Mouse (Mus musculus) embryonic facial prominence, embryonic 12.5 days (tissue): ENCODE data around the gene Eif3a. TPM values are rescaled to one million over a fixed set of nuclear protein-coding genes. Genes with fewer than 3 reads are reported as not detected.

Source experiments
- ATAC-seq: fragments of 200-750 bp; cut with Nextera tagmentation; 2 replicates; pipeline ENCODE4 v1.8.0; 2017; ENCODE audit not compliant: insufficient number of reproducible peaks, insufficient read depth, low FRiP score, low TSS enrichment
- H3K27ac ChIP-seq: fragments of 300-500 bp; sonication (generic); 2 replicates; pipeline ENCODE4 v1.5.1; 2016; ENCODE audit warnings: mild to moderate bottlenecking
- H3K27me3 ChIP-seq: fragments of 300-500 bp; sonication (generic); 2 replicates; pipeline ENCODE4 v1.6.1; 2016; ENCODE audit warnings: mild to moderate bottlenecking, moderate library complexity
- H3K36me3 ChIP-seq: fragments of 300-500 bp; sonication (generic); 2 replicates; pipeline ENCODE4 v1.6.1; 2016; ENCODE audit warnings: mild to moderate bottlenecking
- H3K4me1 ChIP-seq: fragments of 300-500 bp; sonication (generic); 2 replicates; pipeline ENCODE4 v1.6.1; 2016
- H3K4me2 ChIP-seq: fragments of 300-500 bp; sonication (generic); replicated peaks from 2 replicates; pipeline ENCODE4 v1.6.1; 2016; ENCODE audit warnings: mild to moderate bottlenecking, moderate library complexity
- H3K4me3 ChIP-seq: fragments of 300-500 bp; sonication (generic); 2 replicates; pipeline ENCODE4 v1.5.1; 2016; ENCODE audit warnings: mild to moderate bottlenecking
- H3K9ac ChIP-seq: fragments of 300-500 bp; sonication (generic); 2 replicates; pipeline ENCODE4 v1.6.1; 2016; ENCODE audit warnings: mild to moderate bottlenecking, moderate library complexity
- H3K9me3 ChIP-seq: fragments of 300-500 bp; sonication (generic); 2 replicates; pipeline ENCODE4 v1.6.1; 2016; ENCODE audit warnings: mild to moderate bottlenecking, moderate library complexity
- WGBS: fragments of 180-500 bp; shearing (Covaris S2); methylation state at CpG from one replicate; pipeline ENCODE4 v1.1.7; 2016; 5-methylcytosine and 5-hydroxymethylcytosine counted together
- polyA plus RNA-seq: library from polyadenylated mRNA; unstranded; fragments of >200 nt; fragmentation: Nextera tagmentation; extraction: Ambion mirVana; gene quantifications from 2 replicates; pipeline ENCODE4 v1.2.1, GENCODE M21; 2016

Eif3a gene
- polyA plus RNA-seq, 1 experiment from 2014 or later: 150 TPM

DNA sequence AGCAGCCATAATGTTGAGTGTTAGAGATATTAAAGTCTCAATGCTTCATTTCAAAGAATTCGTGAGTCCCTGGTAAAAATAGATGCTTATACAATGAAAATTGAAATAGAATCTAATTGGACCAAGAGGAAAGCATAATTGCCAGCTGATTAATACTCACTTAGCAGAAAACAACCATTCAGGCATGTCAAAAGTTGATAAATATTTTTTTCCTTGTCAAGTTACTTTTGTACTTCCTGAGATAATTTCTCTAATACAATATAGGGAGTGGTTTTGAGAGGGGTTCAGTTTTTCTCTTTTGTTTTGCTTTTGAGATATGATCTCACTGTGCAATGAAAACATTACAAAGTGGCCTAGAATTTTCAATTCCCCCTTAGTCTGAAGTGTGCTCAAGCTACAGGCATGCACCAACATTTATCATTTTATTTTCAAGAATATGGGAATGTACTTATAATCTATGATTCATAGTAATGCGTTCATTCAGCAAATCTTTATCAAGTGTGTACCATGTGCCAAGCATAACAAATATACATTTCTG lies 2.8 kb upstream of the Eif3a start:
- H3K9me3 ChIP-seq: no peaks in the 10 kb centered on the region
- H3K4me1 ChIP-seq: peaks cover 4% of the 10 kb centered on the region; the same call in 1 of the 2 replicates
- H3K36me3 ChIP-seq: no peaks in the 10 kb centered on the region
- no peak overlapping the region for H3K4me3 ChIP-seq
- no peaks in the 10 kb centered on the region for H3K27me3 ChIP-seq
- no peak overlapping the region for H3K9ac ChIP-seq
- H3K27ac ChIP-seq: no peak overlapping the region
- ATAC-seq: no peak
- H3K4me2 ChIP-seq: no peak overlapping the region
- 82% methylated on average over 2 of the region's 2 CpGs for WGBS

DNA sequence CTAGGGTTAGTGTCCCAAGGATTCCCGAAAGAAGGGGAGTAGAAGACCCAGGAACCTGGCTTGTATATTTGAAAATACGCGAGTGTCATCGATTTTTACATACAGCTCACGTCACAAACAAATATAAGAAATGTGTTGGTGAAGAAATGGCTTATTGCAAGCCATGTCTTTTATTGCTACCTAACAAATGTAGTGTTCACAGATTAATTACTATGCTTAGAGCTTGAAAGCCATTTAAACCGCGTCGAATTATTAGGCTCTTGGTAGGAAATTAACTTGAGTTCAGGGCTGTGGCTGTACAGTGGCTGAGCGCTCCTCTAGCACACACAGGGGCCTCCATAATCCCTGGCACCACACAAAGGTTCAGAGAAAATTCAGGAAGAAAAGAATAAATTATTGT lies 706 bp upstream of the Eif3a start:
- Histone ChIP-seq H3K9ac (peak overlapping the region; percentile 99), H3K36me3 (0 out of 2 replicates have a peak, but pooled peaks cover 2% of the 10 kb centered on the region), H3K4me1 (peaks cover 7% of the 10 kb centered on the region; the same call in 1 of the 2 replicates), H3K4me3 (peak overlapping the region; percentile 96), H3K9me3 (no peaks in the 10 kb centered on the region), H3K27ac (peak overlapping the region; percentile 97), H3K27me3 (no peaks in the 10 kb centered on the region), H3K4me2 (peak overlapping the region; percentile 73)
- ATAC-seq: no peak
- WGBS: 19% methylated on average over 9 of the region's 9 CpGs

DNA sequence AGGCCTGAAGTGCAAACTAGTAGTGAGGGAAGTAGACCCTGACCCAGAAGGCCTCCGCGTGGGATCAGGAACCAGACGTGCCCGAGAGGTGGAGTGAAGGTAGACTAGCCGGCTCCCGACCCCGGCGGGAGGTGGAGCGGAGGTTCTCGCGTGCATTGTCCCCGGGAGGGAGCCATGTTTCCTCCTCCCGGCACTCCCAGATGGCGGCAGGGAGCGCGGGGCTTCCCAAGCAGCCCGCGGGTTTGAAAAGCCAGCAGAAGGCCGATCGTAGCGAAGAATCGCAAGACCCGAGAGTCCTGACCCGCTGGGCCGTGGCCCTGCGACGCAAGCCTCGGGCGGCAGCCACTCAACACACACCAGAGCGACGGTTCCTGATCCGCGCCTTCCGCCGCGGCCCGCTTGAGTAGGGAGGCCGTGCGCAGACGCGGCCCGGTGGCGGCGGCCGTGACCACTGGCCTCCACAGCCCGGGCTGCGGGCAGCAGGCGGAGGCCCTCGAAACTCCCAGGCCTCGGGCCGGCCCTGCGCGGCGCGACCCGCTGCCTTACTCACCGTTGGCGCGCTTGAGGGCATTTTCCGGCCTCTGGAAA lies 445 bp downstream of the Eif3a start:
- peaks cover 11% of the 10 kb centered on the region; the same call in 1 of the 2 replicates for H3K4me1 ChIP-seq
- peak overlapping the region; percentile 73 for H3K4me2 ChIP-seq
- WGBS: under 1% methylated on average over 58 of the region's 60 CpGs
- H3K9ac ChIP-seq: peak overlapping the region; percentile 99
- peak overlapping the region; percentile 96 for H3K4me3 ChIP-seq
- H3K27ac ChIP-seq: peak overlapping the region; percentile 97
- 0 out of 2 replicates have a peak, but pooled peaks cover 2% of the 10 kb centered on the region for H3K36me3 ChIP-seq
- ATAC-seq: peak; percentile 82
- H3K27me3 ChIP-seq: no peaks in the 10 kb centered on the region
- H3K9me3 ChIP-seq: no peaks in the 10 kb centered on the region

DNA sequence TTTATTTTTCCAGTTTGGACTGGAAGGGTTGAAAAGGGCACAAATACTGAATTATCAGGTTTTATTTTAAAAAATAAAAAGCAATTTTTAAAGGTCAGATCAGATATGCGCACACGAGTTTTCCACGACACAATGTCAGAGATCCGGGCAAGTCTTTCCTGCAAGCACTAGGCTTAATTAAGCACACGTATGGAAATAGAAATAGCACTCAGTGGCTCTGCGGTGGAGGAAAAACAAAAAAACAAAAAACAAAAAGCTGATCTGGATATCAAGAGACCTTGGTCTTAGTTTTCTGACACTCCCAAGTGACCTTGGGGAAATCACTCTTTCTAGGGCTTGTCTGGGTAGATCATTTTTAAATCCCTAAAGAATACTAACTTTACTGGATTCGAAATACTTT lies 1.0 kb downstream of the Eif3a start:
- Histone ChIP-seq H3K4me2 (peak overlapping the region; percentile 73), H3K27ac (peak overlapping the region; percentile 97), H3K9ac (peak overlapping the region; percentile 99), H3K27me3 (no peaks in the 10 kb centered on the region), H3K4me3 (peak overlapping the region; percentile 96), H3K4me1 (peaks cover 11% of the 10 kb centered on the region; the same call in 1 of the 2 replicates), H3K9me3 (no peaks in the 10 kb centered on the region), H3K36me3 (0 out of 2 replicates have a peak, but pooled peaks cover 2% of the 10 kb centered on the region)
- ATAC-seq: no peak
- WGBS: 2% methylated on average over 7 of the region's 7 CpGs

DNA sequence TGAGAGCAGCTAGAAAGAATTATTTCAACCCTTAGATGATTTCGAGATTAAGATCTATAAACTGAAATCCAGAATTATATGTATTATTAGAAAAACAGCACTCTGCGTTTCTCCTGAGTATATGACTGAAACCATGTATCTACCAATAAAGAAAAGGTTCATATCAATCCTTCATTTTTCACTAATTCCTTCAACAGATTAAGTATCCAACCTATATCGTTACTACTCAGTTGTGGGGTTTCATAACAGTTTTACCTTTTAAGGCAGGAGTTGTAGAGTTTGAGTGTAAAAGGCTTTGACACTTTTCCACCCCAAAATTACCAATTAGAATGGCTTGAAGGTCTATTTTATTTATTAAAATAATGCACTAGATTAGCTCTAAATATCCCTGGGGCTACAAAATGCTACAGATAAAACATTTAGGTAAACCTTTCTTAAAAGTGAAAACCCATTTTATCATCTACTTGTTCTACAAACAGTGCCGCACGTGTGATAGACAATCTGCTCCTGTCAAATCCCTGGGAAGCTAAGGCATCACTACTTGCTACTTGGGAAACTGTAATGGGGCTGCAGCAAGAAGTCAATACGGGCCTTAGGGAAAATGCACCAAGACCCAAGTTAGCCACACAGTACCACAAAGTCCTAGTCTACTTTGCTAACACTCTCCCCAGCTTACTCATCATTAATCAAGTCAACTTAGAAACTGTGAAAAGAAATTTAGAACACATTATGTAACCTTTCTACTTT lies 2.1 kb downstream of the Eif3a start:
- no peaks in the 10 kb centered on the region for H3K27me3 ChIP-seq
- H3K9me3 ChIP-seq: no peaks in the 10 kb centered on the region
- H3K9ac ChIP-seq: peak overlapping the region; percentile 36; the same call in 1 of the 2 replicates
- no peak overlapping the region for H3K27ac ChIP-seq
- H3K4me3 ChIP-seq: peak overlapping the region; percentile 28
- ATAC-seq: no peak
- 46% methylated on average over 6 of the region's 6 CpGs for WGBS
- peak overlapping the region; percentile 73 for H3K4me2 ChIP-seq
- H3K36me3 ChIP-seq: 0 out of 2 replicates have a peak, but pooled peaks cover 2% of the 10 kb centered on the region
- peaks cover 11% of the 10 kb centered on the region; the same call in 1 of the 2 replicates for H3K4me1 ChIP-seq

DNA sequence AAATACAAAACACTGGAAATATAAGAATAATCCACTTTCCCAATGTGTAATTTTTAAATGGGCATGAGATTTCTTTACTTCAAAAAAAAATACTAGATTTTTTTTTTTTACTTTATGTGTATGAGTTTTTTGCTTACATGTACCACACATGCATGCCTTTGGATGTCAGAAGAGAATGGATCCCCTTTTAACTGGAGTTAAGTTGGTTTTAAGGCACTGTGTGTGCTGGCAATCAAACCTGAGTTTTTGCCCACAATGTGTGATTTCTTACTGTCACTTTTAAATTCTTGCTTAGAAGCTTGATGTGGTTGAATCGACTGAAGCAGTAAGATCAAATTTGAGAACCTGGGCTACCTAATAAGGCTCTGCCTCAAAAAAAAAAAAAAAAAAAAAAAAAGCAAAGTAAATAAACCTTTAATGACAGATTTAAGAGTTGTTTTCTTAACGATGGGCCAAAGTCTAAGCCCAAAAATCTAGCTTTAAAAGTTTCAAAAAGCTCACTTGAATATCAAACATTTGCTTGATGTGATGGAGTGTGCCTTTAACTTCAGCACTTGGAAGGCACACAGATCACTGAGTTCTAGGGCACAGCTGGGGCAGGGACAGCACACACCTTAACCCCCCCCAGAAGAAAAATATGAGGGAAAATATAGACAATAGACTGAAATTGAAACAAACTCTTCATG lies 2.9 kb downstream of the Eif3a start:
- 55% methylated on average over 2 of the region's 2 CpGs for WGBS
- Histone ChIP-seq H3K4me3 (no peak overlapping the region), H3K27ac (no peak overlapping the region), H3K4me1 (peaks cover 11% of the 10 kb centered on the region; the same call in 1 of the 2 replicates), H3K36me3 (0 out of 2 replicates have a peak, but pooled peaks cover 2% of the 10 kb centered on the region), H3K27me3 (no peaks in the 10 kb centered on the region), H3K4me2 (peak overlapping the region; percentile 73; the same call in 1 of the 2 replicates), H3K9ac (no peak overlapping the region), H3K9me3 (no peaks in the 10 kb centered on the region)
- ATAC-seq: no peak

DNA sequence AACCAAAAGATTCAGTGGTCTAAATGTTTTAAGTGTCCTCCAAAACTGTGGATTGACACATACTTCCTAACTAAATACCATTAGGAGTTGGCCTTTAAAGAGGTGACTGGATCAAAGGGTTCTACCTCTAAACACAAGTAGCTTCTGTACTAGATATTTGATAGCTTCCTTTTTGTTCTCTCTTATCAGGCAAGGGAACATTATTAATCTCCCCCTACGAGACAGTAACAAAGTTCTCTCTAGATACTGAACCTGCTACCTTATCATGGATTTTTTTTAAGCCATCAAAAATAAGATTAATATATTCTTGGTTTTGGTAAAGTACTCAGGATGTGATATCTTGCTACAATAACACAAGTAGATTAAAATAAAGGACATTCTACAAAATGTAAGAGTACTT lies 5.7 kb downstream of the Eif3a start:
- Histone ChIP-seq H3K4me3 (no peak overlapping the region), H3K27me3 (no peaks in the 10 kb centered on the region), H3K9me3 (no peaks in the 10 kb centered on the region), H3K9ac (no peak overlapping the region), H3K27ac (no peak overlapping the region), H3K4me1 (peaks cover 11% of the 10 kb centered on the region; the same call in 1 of the 2 replicates), H3K4me2 (no peak overlapping the region), H3K36me3 (peaks cover 15% of the 10 kb centered on the region)
- ATAC-seq: no peak
- WGBS: 71% methylated on average over 1 of the region's 1 CpGs

DNA sequence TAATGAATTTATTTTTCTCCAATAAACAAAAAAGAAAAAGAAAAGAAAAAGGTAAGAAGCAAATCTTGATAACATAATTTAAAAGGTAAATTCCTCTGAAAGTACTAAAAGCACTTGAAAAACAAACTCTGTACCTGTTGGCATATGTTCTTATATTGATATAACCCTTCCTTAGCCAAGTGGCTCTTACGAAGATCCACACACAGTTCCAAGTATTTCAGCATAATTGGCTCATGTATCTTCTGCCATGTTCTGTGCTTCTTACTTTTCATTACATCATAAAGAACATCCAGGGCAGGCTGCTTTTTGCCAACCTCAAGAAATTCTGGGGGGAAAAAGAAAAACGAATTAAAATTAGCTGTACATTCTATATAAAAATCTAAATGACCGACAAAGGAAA lies 8.4 kb downstream of the Eif3a start:
- 0 out of 2 replicates have a peak, but pooled peaks cover 5% of the 10 kb centered on the region for H3K4me1 ChIP-seq
- H3K9me3 ChIP-seq: no peaks in the 10 kb centered on the region
- H3K27ac ChIP-seq: no peak overlapping the region
- no peak for ATAC-seq
- 84% methylated on average over 3 of the region's 3 CpGs for WGBS
- H3K4me3 ChIP-seq: no peak overlapping the region
- H3K9ac ChIP-seq: no peak overlapping the region
- no peak overlapping the region for H3K4me2 ChIP-seq
- H3K36me3 ChIP-seq: peaks cover 34% of the 10 kb centered on the region
- no peaks in the 10 kb centered on the region for H3K27me3 ChIP-seq

DNA sequence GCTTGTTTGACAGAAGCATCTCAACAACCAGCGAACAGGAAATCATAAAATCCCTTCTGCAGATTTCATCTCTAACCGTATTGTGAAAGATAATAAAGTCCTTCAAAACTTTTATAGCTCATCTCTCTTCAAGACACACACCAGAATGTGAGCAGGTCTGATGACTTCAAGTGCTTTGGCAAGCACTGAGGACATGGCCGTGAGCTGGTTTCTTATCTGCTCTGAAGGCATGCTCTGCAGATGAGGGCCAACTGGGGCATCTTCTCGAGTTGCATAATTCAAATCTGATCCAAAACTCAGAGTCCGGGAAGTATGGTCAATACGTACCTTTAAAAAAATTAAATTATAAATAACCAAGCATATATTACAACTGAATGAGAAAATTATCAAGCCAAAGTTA lies 17.1 kb downstream of the Eif3a start:
- 94% methylated on average over 6 of the region's 6 CpGs for WGBS
- ATAC-seq: no peak
- Histone ChIP-seq H3K36me3 (peaks cover 76% of the 10 kb centered on the region), H3K4me3 (no peak overlapping the region), H3K9ac (no peak overlapping the region), H3K27me3 (no peaks in the 10 kb centered on the region), H3K4me2 (no peak overlapping the region), H3K27ac (no peak overlapping the region), H3K9me3 (no peaks in the 10 kb centered on the region), H3K4me1 (no peaks in the 10 kb centered on the region)

DNA sequence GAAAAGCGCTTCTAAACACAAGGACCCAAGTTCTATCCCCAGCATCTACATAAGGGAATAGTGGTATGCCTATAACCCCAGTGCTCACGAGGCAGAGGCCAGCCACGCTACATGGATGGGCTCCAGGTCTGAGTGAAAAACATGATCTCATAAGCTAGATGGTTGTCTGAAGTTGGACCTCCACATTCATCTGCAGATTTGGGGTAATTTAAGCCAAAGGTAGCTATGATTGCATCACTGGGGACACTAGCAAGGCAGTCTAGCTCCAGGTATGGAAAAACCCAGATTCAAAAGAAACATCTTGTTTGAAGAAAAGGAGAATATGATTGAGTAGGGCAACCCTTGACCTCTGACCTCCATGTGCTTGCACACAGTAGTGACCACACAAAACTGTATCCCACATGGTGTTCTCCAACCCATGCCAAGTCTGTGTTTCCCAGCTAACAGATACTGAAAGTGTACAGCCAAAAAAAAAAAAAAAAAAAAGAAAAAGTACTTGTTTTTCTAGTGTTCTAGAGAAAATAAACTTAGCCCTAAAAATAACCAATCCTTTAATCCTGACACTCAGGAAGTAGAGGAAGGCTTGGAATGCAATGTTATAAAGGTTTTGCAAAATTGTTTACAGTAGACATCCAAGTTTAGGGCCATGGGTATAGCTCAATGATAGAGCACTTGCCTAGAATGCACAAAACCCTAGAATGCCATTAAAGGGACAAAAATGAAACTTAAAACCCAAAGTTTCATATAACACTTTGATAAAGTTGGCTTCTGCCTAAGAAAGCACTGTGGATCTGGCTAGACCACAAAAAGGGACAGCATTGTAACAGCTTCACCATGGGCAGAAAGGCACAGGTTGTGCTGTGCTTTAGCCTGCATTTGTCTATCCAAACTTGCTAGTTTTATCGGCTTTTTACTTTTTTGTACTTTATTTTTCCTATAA lies 31.3 kb downstream of the Eif3a start:
- Histone ChIP-seq H3K4me3 (no peak overlapping the region), H3K27ac (no peak overlapping the region), H3K9me3 (no peaks in the 10 kb centered on the region), H3K27me3 (0 out of 2 replicates have a peak, but pooled peaks cover 8% of the 10 kb centered on the region), H3K36me3 (peaks cover 30% of the 10 kb centered on the region), H3K4me2 (no peak overlapping the region), H3K4me1 (peaks cover 7% of the 10 kb centered on the region; the same call in 1 of the 2 replicates), H3K9ac (no peak overlapping the region)
- WGBS: 78% methylated on average over 4 of the region's 4 CpGs
- no peak for ATAC-seq
